Mouse (Mus musculus): ENCODE measurements around the gene Phb. TPM values are rescaled to one million over a fixed set of nuclear protein-coding genes. Genes with fewer than 3 reads are reported as not detected.

The Phb gene
- 258 and 296 TPM in 2 replicates for polyA plus RNA-seq (2012; rRNA removed)

GRCm38 (mm10) chr11:95666529-95667149 is at the start of gene Phb:
Gene Phb, plus strand, starts transcription at chr11:95666957.
- DNase-seq, result peak; percentile 99
- no peaks in the 10 kb centered on the region for H3K27me3 ChIP-seq (replicated peaks; ENCODE audit: control insufficient read depth, insufficient read depth, low read length)
- peak within 1 kb of the TSS; percentile 79 for H3K27ac ChIP-seq (ENCODE audit: insufficient read depth, low read depth, low read length)
- peaks cover 3% of the 10 kb centered on the region; the same call in 1 of the 2 replicates for H3K36me3 ChIP-seq (ENCODE audit: control insufficient read depth, insufficient read depth, low read length)
- peaks cover 5% of the 10 kb centered on the region for H3K4me1 ChIP-seq (ENCODE audit: control insufficient read depth, insufficient read depth, low read length)
- TF ChIP-seq POLR2A (IDR thresholded peaks at IDR 0.05; ENCODE audit: low read depth, low read length) (peak; percentile 36), CTCF (conservative IDR thresholded peaks at IDR 0.05; ENCODE audit: insufficient read depth, insufficient read length, low read depth, low read length) (no peak)
- under 1% methylated on average over 25 of the region's 25 CpGs for WGBS
- peak within 1 kb of the TSS; percentile 71 for H3K4me3 ChIP-seq (ENCODE audit: insufficient read depth, low read depth, low read length)

- TF ChIP-seq POLR2A (IDR thresholded peaks at IDR 0.05; ENCODE audit: low read depth, low read length), result no peak
- TF ChIP-seq CTCF (conservative IDR thresholded peaks at IDR 0.05; ENCODE audit: insufficient read depth, insufficient read length, low read depth, low read length), result no peak
- H3K27ac ChIP-seq (ENCODE audit: insufficient read depth, low read depth, low read length), result no peak overlapping the region
- no peaks in the 10 kb centered on the region for H3K4me1 ChIP-seq (ENCODE audit: control insufficient read depth, insufficient read depth, low read length)
- no peaks in the 10 kb centered on the region for H3K36me3 ChIP-seq (ENCODE audit: control insufficient read depth, insufficient read depth, low read length)
- no peak overlapping the region for H3K4me3 ChIP-seq (ENCODE audit: insufficient read depth, low read depth, low read length)
- H3K27me3 ChIP-seq (replicated peaks; ENCODE audit: control insufficient read depth, insufficient read depth, low read length), result no peaks in the 10 kb centered on the region
- 50% methylated on average over 19 of the region's 19 CpGs for WGBS
- DNase-seq, result peak; percentile 15
Measured at GRCm38 (mm10) chr11:95617785-95618465, 48.8 kb upstream of the Phb start.

GRCm38 (mm10) chr11:95619081-95619480 is 47.7 kb upstream of the Phb start:
- Histone ChIP-seq H3K4me3 (ENCODE audit: insufficient read depth, low read depth, low read length) (no peak overlapping the region), H3K27me3 (replicated peaks; ENCODE audit: control insufficient read depth, insufficient read depth, low read length) (no peaks in the 10 kb centered on the region), H3K36me3 (ENCODE audit: control insufficient read depth, insufficient read depth, low read length) (no peaks in the 10 kb centered on the region), H3K27ac (ENCODE audit: insufficient read depth, low read depth, low read length) (no peak overlapping the region), H3K4me1 (ENCODE audit: control insufficient read depth, insufficient read depth, low read length) (no peaks in the 10 kb centered on the region)
- no peak for DNase-seq
- no peak for TF ChIP-seq CTCF (conservative IDR thresholded peaks at IDR 0.05; ENCODE audit: insufficient read depth, insufficient read length, low read depth, low read length)
- TF ChIP-seq POLR2A (IDR thresholded peaks at IDR 0.05; ENCODE audit: low read depth, low read length), result no peak
- WGBS, result 93% methylated on average over 3 of the region's 3 CpGs

- TF ChIP-seq POLR2A (IDR thresholded peaks at IDR 0.05; ENCODE audit: low read depth, low read length) (no peak), CTCF (conservative IDR thresholded peaks at IDR 0.05; ENCODE audit: insufficient read depth, insufficient read length, low read depth, low read length) (no peak)
- no peaks in the 10 kb centered on the region for H3K36me3 ChIP-seq (ENCODE audit: control insufficient read depth, insufficient read depth, low read length)
- WGBS, result 87% methylated on average over 5 of the region's 5 CpGs
- H3K4me1 ChIP-seq (ENCODE audit: control insufficient read depth, insufficient read depth, low read length), result no peaks in the 10 kb centered on the region
- DNase-seq, result no peak
- H3K27ac ChIP-seq (ENCODE audit: insufficient read depth, low read depth, low read length), result no peak overlapping the region
- H3K27me3 ChIP-seq (replicated peaks; ENCODE audit: control insufficient read depth, insufficient read depth, low read length), result no peaks in the 10 kb centered on the region
- no peak overlapping the region for H3K4me3 ChIP-seq (ENCODE audit: insufficient read depth, low read depth, low read length)
Measured at GRCm38 (mm10) chr11:95619886-95620444, 46.8 kb upstream of the Phb start.

GRCm38 (mm10) chr11:95621010-95621409 is 45.7 kb upstream of the Phb start:
- WGBS, result 54% methylated on average over 4 of the region's 4 CpGs
- TF ChIP-seq CTCF (conservative IDR thresholded peaks at IDR 0.05; ENCODE audit: insufficient read depth, insufficient read length, low read depth, low read length), result no peak
- no peak for TF ChIP-seq POLR2A (IDR thresholded peaks at IDR 0.05; ENCODE audit: low read depth, low read length)
- Histone ChIP-seq H3K4me3 (ENCODE audit: insufficient read depth, low read depth, low read length) (no peak overlapping the region), H3K4me1 (ENCODE audit: control insufficient read depth, insufficient read depth, low read length) (no peaks in the 10 kb centered on the region), H3K27me3 (replicated peaks; ENCODE audit: control insufficient read depth, insufficient read depth, low read length) (no peaks in the 10 kb centered on the region), H3K36me3 (ENCODE audit: control insufficient read depth, insufficient read depth, low read length) (no peaks in the 10 kb centered on the region), H3K27ac (ENCODE audit: insufficient read depth, low read depth, low read length) (no peak overlapping the region)
- peak; percentile 52 for DNase-seq

GRCm38 (mm10) chr11:95621541-95622130 is 45.1 kb upstream of the Phb start:
- no peak for TF ChIP-seq CTCF (conservative IDR thresholded peaks at IDR 0.05; ENCODE audit: insufficient read depth, insufficient read length, low read depth, low read length)
- TF ChIP-seq POLR2A (IDR thresholded peaks at IDR 0.05; ENCODE audit: low read depth, low read length), result no peak
- DNase-seq, result no peak
- no peaks in the 10 kb centered on the region for H3K36me3 ChIP-seq (ENCODE audit: control insufficient read depth, insufficient read depth, low read length)
- no peak overlapping the region for H3K4me3 ChIP-seq (ENCODE audit: insufficient read depth, low read depth, low read length)
- no peaks in the 10 kb centered on the region for H3K27me3 ChIP-seq (replicated peaks; ENCODE audit: control insufficient read depth, insufficient read depth, low read length)
- no peak overlapping the region for H3K27ac ChIP-seq (ENCODE audit: insufficient read depth, low read depth, low read length)
- no peaks in the 10 kb centered on the region for H3K4me1 ChIP-seq (ENCODE audit: control insufficient read depth, insufficient read depth, low read length)
- WGBS, result 60% methylated on average over 9 of the region's 9 CpGs

- Histone ChIP-seq H3K27ac (ENCODE audit: insufficient read depth, low read depth, low read length) (no peak overlapping the region), H3K36me3 (ENCODE audit: control insufficient read depth, insufficient read depth, low read length) (no peaks in the 10 kb centered on the region), H3K4me1 (ENCODE audit: control insufficient read depth, insufficient read depth, low read length) (no peaks in the 10 kb centered on the region), H3K27me3 (replicated peaks; ENCODE audit: control insufficient read depth, insufficient read depth, low read length) (no peaks in the 10 kb centered on the region), H3K4me3 (ENCODE audit: insufficient read depth, low read depth, low read length) (no peak overlapping the region)
- WGBS, result 58% methylated on average over 8 of the region's 8 CpGs
- TF ChIP-seq POLR2A (IDR thresholded peaks at IDR 0.05; ENCODE audit: low read depth, low read length) (no peak), CTCF (conservative IDR thresholded peaks at IDR 0.05; ENCODE audit: insufficient read depth, insufficient read length, low read depth, low read length) (no peak)
- DNase-seq, result no peak
Measured at GRCm38 (mm10) chr11:95622426-95622825, 44.3 kb upstream of the Phb start.
